Mouse (Mus musculus) liver, adult (tissue): ENCODE measurements at regions not wholly inside any gene's neighbourhood (a gene's known extent, or its start where the extent isn't known, plus 50 kb on each side); places are given as distances from the start of the nearest gene placed in this dataset.

Source experiments
- GATA4 ChIP-seq: IDR thresholded peaks from 2 replicates; pipeline ENCODE4 v1.6.1; 2014; ENCODE audit warnings: mild to moderate bottlenecking, low read length; ENCODE audit not compliant: insufficient replicate concordance

GRCm38 (mm10) chr15:87091048-87091777, 452.9 kb upstream of the Fam19a5 start:
- TF ChIP-seq GATA4, result no peak

DNA sequence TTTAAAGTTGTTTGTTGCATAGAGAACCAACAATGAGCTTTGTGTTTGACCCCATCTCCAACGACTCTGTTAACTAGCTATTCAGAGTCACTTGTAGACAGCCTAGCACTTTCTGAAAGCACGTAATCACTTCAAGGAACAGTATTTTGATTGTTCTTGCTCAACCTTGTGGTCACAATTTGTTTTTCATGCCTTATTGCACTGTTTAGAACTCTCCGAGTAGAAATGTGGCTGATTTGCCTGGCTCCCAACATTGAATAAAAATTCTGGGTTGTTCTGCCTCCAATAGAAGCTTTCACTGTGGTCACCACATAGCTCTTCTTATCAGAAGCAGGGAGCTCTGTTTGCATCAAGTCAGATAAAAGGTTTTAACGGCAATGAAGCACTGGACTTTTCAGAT, 446.9 kb upstream of the Fam19a5 start:
- TF ChIP-seq GATA4, result no peak

DNA sequence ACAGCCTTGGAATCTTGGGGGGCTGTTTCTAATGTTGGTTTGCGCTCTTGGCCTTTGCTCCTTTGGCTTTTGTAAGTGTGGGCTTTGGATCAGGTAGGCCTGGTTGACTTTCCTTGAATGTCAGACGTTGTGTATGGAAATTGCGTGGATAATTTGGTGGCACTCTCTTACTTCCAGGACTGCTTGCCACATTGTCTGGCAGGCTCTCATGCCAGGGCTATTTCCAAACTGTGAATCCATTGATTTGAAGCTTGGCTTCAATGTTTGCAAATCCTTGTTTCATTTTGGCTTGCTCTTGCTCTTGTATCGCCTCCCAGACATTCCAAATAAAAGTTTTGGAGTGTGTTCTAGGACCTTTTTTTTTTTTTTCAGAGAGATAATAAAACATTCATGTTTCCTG, 443.0 kb upstream of the Fam19a5 start:
- TF ChIP-seq GATA4, result no peak

GRCm38 (mm10) chr15:87102211-87102610, 441.9 kb upstream of the Fam19a5 start:
- no peak for TF ChIP-seq GATA4

DNA sequence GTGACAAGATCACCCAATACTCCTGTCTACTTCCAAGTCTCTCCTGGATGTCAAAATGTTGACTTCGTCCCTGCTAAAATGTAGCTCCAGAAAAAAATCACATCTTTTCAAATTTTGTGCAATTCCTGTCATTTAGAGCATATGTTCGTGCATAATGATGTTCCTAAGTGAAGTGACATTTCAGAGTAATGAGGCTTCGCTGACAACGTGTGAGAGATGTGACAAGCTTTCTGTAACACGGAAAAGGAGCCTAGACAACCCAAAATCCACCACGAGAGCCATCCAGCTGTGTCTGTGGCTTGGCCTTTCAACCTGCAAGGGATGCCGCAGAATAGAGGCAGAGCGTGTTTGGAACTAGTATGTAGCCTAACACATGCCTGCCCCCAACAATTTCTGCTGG, 438.1 kb upstream of the Fam19a5 start:
- TF ChIP-seq GATA4, result no peak

DNA sequence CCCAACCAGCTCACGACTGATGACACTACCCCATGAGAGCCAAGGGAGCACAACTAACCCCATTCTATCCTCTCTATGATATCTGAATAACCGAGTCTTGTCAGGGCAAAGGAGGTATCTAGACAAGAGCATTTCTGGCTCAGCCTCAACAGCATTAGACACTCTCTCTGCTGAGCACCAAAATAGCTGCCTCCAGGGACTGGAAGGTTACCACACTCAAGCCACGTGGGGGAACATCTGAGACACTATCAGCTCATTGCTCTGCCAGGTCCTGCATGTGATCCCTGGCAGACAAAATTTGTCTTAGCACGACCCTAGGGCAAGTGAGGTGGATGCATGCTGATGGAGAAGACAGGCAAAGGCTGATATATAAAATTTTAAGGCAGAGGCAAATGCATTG, 436.4 kb upstream of the Fam19a5 start:
- TF ChIP-seq GATA4, result no peak

DNA sequence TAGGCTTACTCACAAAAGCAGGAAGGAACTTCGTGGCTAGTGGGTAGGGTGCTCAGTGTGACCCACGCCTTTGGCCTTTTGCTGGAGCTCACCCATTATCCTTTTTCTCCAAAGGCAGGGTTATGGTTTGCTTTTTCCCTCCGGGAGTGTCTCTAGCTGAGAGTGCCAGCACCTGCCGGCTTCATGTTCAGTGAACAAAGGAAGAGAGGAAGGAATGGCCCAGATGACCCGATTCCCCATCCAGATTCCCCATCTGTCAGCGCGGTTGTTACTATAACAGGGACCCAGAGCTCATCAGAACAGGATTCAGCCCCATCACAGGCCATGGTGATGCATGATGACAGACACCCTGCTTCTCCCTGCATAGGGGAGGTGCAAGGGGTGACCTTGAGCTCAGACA, 435.7 kb upstream of the Fam19a5 start:
- no peak for TF ChIP-seq GATA4

- no peak for TF ChIP-seq GATA4
Observed at GRCm38 (mm10) chr15:87122656-87123055, 421.4 kb upstream of the Fam19a5 start.

DNA sequence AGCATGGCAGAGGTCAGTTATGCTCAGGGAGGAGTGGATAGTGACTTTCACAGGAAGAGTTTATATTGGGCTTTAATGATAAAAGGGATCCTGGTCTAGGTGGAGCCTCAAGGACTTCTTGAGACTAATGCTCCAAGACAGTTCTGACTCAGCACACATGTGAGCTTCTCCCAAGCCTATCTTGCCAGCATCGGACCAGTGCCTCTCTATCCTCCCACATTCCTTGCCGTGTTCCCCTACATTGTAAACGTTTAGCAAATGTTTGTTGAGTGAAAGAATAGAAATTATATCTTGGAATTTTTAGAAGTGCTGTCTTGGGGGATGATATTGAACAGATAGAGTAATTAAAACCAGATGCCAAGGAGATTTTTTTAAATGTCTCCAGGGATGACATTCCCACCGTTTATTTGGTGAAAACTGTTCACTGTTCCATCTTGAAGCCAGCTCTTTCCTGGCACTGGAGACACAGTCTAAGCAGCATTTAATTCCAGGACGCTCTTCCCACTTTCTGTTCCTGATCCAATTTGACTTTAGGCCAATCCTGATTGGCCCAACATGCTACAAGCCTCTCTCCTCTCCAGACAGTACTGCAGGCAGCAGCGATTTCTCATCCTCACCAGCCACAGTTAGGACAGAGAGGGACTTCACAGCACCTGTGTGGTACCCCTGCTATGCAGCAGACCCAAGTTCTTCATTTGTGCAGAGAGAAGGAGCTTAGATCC, 418.5 kb upstream of the Fam19a5 start:
- no peak for TF ChIP-seq GATA4

- no peak for TF ChIP-seq GATA4
Observed at GRCm38 (mm10) chr15:87138870-87139269, 405.2 kb upstream of the Fam19a5 start.

DNA sequence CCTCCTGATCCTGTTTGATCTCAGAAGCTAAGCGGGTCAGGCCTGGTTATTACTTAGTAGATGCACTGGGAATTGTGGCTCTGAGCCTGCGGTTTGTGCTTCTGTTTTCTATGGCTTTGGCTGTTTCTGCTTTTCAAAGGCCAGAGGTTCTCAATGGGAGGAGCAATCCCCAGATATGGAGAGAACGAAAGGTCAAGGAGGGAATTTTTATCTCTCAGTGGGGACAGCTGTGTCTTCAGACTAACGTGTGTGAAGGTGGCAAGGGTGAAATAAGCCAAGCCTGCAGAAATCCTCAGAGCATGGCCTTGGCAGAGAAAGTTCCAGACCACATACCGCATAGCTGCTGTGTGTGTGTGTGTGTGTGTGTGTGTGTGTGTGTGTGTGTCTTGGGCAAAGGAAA, 375.0 kb upstream of the Fam19a5 start:
- TF ChIP-seq GATA4, result no peak

DNA sequence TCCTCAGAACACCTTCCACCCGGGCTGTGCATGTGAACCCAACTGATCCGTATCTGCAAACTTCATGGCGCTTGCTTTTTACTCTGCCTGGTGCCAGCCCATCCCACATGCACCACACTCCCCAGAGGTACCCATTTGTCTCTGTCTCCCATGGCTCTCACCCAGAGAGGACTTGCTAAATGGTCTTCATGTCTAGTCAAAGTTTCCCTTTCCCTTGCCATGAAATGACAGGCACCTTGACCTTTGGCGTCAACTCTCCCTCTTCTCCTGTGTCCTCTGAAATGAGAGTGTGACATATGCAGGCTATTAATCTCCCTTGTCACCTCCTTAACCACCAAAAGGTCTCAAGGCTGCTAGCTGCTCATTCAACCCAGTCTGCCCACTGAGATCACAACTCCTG, 373.2 kb upstream of the Fam19a5 start:
- no peak for TF ChIP-seq GATA4

GRCm38 (mm10) chr15:87173096-87173495, 371.0 kb upstream of the Fam19a5 start:
- TF ChIP-seq GATA4, result no peak

DNA sequence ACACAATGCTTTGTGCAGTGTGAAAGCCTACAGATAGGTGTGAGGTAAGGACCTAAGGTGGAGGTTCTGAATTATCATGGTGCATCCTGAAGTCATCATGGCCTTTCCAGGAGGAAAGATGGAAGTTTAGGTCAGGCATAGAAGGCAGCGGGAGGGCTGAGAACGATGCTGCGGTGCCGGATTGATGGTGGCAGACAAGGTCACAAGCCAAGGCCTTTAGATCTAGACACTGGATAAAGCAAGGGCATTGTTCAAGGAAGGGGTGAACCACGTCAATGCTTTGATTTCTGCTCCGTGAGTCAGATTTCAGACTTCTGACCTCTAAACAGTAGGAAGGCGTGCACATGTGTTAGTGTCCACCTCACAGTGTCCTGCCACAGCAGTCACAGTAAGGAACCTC, 365.5 kb upstream of the Fam19a5 start:
- no peak for TF ChIP-seq GATA4

DNA sequence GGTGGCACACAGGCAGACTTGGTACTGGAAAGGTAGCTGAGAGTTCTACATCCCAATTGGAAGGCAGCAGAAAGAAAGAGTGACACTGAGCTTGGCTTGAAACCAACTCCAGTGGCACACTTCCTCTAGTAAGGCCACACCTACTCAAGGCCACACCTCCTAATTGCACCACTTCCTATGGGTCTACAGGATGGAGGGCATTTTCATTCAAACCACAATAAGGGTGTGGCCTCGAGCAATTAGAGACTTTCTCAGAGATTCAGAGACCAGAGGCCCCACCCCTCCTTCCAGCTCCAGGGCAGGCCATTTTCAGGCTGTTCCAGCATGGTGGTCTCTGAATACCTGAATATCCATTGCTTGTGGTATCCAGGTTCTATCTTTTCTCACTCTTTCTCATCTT, 363.3 kb upstream of the Fam19a5 start:
- no peak for TF ChIP-seq GATA4

GRCm38 (mm10) chr15:87184248-87184647, 359.9 kb upstream of the Fam19a5 start:
- no peak for TF ChIP-seq GATA4
